Mouse (Mus musculus): ENCODE measurements at regions not wholly inside any gene's neighbourhood (a gene's known extent, or its start where the extent isn't known, plus 50 kb on each side); places are given as distances from the start of the nearest gene placed in this dataset.

DNA sequence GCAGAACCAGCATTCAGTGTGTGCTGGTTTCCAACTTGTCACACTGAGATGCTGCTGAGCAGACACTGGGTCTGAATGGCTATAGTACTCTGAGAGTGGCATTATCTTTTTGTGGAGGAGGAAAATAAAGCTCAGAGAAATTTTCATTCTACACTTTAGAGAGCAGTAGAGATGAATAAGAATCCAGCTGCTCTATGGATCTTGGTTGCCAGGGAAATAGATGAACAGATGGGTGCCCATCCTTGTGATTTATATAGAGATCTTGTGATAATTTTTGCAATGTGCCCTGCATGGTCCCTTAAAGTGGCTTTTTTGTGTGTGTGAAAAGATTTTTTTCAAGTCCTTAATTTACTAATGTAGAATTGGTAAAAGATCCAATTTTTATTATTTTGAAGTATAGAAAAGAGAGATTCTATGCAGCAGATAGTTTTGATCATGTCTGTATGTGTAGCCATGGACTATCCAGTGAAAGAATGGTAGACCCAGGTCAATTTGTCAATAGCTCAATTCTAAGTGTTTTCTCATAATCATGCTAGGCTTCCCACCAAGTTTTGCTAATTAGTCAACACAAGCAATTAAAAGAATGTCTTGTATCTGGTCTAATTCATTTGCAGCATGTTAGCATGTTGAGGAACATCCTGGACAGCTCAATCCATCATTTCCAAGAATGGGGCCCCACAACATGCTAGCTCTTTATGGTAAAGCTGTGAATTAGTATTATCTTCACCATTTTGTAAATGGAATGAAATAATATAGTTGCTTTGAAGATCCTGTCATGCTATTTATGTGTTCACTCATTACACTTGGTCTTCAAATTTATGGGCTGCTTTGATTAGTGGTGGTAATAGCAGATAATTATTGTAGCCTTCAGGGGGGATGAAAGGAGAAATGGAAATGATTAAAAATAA is 184.7 kb downstream of the Snx13 start:
- no peak for TF ChIP-seq CTCF (IDR thresholded peaks at IDR 0.05; ENCODE audit: low read depth)
- no peak for TF ChIP-seq EP300 (IDR thresholded peaks at IDR 0.05; ENCODE audit: low read depth)
